Mouse (Mus musculus): ENCODE measurements around the gene V1ra8.

- TF ChIP-seq POLR2A (IDR thresholded peaks at IDR 0.05; ENCODE audit: low read depth, low read length) = no peak
- no peak for TF ChIP-seq CTCF (IDR thresholded peaks at IDR 0.05; ENCODE audit: extremely low read depth, insufficient read depth, insufficient read length, insufficient replicate concordance)
These were observed 42.5 kb upstream of the V1ra8 start for GRCm38 (mm10) chr6:90160139-90160538.

Data from spleen, adult 2 months (tissue).